Mouse (Mus musculus) CH12.LX (cell line): ENCODE data around the gene Itk.

Experiments used
- EP300 ChIP-seq: IDR thresholded peaks from 2 replicates; pipeline ENCODE4 v1.6.1; 2011; ENCODE audit warnings: low read length, improper control_type of control experiment
- POLR2A ChIP-seq: IDR thresholded peaks from 2 replicates; pipeline ENCODE4 v1.6.1; 2011; ENCODE audit warnings: low read depth, mild to moderate bottlenecking, improper control_type of control experiment, low read length

- TF ChIP-seq EP300: no peak
- no peak for TF ChIP-seq POLR2A
Observed at GRCm38 (mm10) chr11:46382466-46382865, 6.8 kb downstream of the Itk start.
